Mouse (Mus musculus) thymus, adult 2 months (tissue): ENCODE data around the gene Blmh. TPM values are rescaled to one million over a fixed set of nuclear protein-coding genes. Genes with fewer than 3 reads are reported as not detected.

Experiments
- DNase-seq: peaks from one replicate; pipeline ENCODE4 v3.0.0; 2021
- H3K27ac ChIP-seq: fragments of 200-500 bp; 2 replicates; pipeline ENCODE4 v1.5.1; 2012; ENCODE audit warnings: low read length, control low read depth; ENCODE audit not compliant: control insufficient read depth, insufficient read depth
- H3K27me3 ChIP-seq: fragments of 200-500 bp; 2 replicates; pipeline ENCODE4 v1.6.1; 2012; ENCODE audit warnings: mild to moderate bottlenecking, low read length, moderate library complexity, mixed read lengths; ENCODE audit not compliant: control insufficient read depth, insufficient read depth
- H3K36me3 ChIP-seq: fragments of 200-500 bp; 2 replicates; pipeline ENCODE4 v1.6.1; 2012; ENCODE audit warnings: mild to moderate bottlenecking, low read length, moderate library complexity; ENCODE audit not compliant: control insufficient read depth, insufficient read depth
- H3K4me1 ChIP-seq: fragments of 200-500 bp; replicated peaks from 2 replicates; pipeline ENCODE4 v1.6.1; 2012; ENCODE audit warnings: low read length; ENCODE audit not compliant: control insufficient read depth, insufficient read depth
- H3K4me3 ChIP-seq: fragments of 200-500 bp; 2 replicates; pipeline ENCODE4 v1.5.1; 2012; ENCODE audit warnings: mild to moderate bottlenecking, low read length, control low read depth, moderate library complexity; ENCODE audit not compliant: control insufficient read depth, insufficient read depth
- CTCF ChIP-seq: fragments of 200-500 bp; IDR thresholded peaks from 2 replicates; pipeline ENCODE4 v1.5.1; 2012; ENCODE audit warnings: mild to moderate bottlenecking, control low read depth, low read length, moderate library complexity, borderline replicate concordance; ENCODE audit not compliant: control insufficient read depth, poor library complexity, insufficient read depth; ENCODE audit errors: extremely low read depth
- POLR2A ChIP-seq: fragments of 200-500 bp; IDR thresholded peaks from 2 replicates; pipeline ENCODE4 v1.6.1; 2012; ENCODE audit warnings: mild to moderate bottlenecking, low read length, control low read depth, moderate library complexity; ENCODE audit not compliant: control insufficient read depth, poor library complexity, insufficient read depth; ENCODE audit errors: extremely low read depth
- WGBS: fragments of 180-500 bp; shearing (Covaris S2); methylation state at CpG from one replicate; pipeline ENCODE4 v1.1.7; 2018; 5-methylcytosine and 5-hydroxymethylcytosine counted together
- polyA plus RNA-seq: library from polyadenylated mRNA; depleted of rRNA; stranded (reverse); fragments of >200 nt; gene quantifications from 2 replicates; pipeline ENCODE4 v1.2.3, GENCODE M21; 2012

Blmh gene
- polyA plus RNA-seq, 1 experiment: 22.1 TPM

DNA sequence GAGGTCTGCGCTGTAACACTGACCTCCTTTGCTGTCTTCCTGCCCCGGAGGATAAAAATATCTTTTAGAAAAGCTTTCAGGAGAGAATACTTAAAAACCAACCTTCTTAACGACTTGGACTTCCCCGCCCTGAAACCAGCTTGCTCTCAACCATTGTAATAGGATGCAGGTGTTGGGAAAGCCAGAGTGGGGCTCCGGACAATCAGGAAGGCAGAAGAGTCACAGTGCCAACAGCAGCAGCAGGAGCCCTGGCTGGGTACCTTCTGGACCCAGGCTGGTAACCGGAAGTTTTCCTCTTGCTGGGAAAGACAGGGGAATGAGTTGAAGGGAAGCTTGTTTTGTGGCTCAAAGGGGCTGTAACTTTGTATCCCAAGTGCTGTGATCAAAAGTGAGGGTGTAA is 82.0 kb downstream of the Blmh start:
- no peaks in the 10 kb centered on the region for H3K4me1 ChIP-seq
- no peak for DNase-seq
- no peak overlapping the region for H3K27ac ChIP-seq
- H3K4me3 ChIP-seq: no peak overlapping the region
- H3K27me3 ChIP-seq: no peaks in the 10 kb centered on the region
- no peak for TF ChIP-seq POLR2A
- no peak for TF ChIP-seq CTCF
- 50% methylated on average over 6 of the region's 6 CpGs for WGBS
- H3K36me3 ChIP-seq: no peaks in the 10 kb centered on the region

DNA sequence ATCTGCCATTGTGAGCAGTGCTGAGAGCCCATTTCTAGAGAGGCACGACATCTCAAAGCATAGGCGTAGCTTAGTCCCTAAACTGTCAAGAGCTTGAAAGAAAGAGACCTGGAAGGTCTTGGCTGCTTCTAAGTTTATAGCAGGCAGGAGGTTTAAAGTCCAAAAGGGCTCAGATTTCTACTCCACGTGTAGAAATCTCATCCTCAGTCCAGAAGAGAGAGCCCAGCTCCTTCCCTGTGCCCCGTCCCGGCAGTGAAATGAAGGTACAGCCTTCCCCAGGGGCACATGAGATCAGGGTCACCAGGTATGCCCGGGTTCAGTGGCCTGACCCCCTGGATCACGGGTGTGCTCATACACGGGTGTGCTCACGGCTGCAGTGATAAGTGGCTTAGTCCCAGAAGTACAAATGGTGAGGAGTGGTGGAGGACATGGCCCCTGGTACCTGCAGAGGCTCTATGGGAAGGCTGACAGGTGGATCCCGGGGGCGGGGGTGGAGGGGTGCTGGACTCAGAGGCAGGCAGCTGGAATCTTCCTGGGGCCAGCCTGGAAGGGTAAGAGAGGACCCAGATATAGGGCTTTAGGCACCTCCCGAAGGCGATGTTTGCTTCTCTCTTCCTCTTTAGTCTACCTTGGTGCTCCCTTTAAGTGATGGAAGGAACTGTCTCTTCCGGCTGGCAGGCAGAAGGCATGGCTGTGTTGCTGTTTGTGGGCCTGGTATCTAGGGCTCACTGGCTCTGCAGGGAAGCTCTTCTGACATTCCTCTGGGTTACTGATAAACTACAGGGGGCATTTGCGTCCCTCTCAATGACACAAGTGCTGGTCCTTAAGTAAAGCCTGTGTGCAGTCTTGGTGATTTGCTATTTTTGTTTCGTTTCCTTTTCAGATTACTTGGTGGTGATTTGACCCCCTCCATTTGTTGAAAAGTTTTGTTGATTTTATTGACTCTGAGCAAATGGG is 84.7 kb downstream of the Blmh start:
- Histone ChIP-seq H3K27me3 (no peaks in the 10 kb centered on the region), H3K27ac (no peak overlapping the region), H3K4me3 (no peak overlapping the region), H3K36me3 (no peaks in the 10 kb centered on the region), H3K4me1 (no peaks in the 10 kb centered on the region)
- no peak for DNase-seq
- TF ChIP-seq POLR2A: no peak
- no peak for TF ChIP-seq CTCF
- 83% methylated on average over 16 of the region's 16 CpGs for WGBS

DNA sequence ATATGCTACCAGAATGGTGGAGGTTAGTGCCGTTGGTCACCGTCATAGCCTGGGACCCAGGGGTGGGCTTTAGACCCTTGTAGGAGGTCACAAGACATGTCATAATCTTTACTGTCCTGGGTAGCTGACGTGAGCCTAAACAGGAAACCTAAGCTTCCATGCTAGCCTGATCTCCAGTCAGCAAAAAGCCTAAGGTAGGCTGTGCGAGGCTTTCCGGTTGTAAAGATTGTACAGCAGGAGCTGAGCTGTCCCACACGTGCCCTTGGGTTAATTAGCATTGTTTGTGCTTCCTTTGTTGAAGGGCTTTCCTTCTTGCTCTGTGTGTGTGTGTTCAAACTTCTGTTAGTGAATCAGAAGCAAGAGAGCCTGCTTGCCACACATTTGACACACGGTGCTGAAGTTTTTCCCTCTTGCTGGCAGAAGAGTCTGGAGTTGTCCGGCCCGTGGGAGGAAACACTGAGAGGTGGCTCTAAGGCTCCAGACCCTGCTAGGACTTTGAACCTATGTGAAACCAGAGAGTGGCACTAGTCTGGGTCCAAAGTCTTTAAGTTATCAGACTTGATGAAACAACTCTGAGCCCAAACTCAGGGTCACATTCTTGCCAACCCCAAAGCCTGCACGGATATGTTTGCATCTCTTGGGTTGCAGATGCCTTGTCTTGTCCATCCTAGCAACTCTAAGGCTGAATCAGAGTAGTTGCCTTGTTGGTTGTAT is 86.3 kb downstream of the Blmh start:
- H3K4me3 ChIP-seq: no peak overlapping the region
- DNase-seq: no peak
- no peaks in the 10 kb centered on the region for H3K27me3 ChIP-seq
- no peak overlapping the region for H3K27ac ChIP-seq
- no peaks in the 10 kb centered on the region for H3K4me1 ChIP-seq
- no peaks in the 10 kb centered on the region for H3K36me3 ChIP-seq
- no peak for TF ChIP-seq POLR2A
- no peak for TF ChIP-seq CTCF
- 78% methylated on average over 10 of the region's 10 CpGs for WGBS

DNA sequence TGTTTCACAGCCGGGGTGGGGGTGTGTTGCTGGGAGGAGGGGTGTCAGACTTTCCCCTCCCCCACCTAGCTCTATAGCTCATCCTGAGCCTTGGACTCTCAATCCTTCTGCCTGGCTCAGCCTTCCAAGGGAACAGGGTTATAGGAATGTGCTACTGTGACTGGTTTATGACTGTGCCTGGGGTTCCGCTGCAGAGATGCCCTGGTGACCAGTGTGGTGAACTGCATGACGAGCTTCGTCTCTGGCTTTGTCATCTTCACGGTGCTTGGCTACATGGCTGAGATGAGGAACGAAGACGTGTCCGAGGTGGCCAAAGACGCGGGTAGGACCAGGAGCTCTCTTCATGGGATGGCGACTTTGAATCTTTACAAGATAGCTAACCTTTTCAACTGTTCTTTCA is 93.4 kb downstream of the Blmh start:
- Histone ChIP-seq H3K4me1 (no peaks in the 10 kb centered on the region), H3K4me3 (no peak overlapping the region), H3K27me3 (no peaks in the 10 kb centered on the region), H3K36me3 (no peaks in the 10 kb centered on the region), H3K27ac (no peak overlapping the region)
- TF ChIP-seq POLR2A: no peak
- no peak for TF ChIP-seq CTCF
- no peak for DNase-seq
- WGBS: 91% methylated on average over 11 of the region's 11 CpGs

DNA sequence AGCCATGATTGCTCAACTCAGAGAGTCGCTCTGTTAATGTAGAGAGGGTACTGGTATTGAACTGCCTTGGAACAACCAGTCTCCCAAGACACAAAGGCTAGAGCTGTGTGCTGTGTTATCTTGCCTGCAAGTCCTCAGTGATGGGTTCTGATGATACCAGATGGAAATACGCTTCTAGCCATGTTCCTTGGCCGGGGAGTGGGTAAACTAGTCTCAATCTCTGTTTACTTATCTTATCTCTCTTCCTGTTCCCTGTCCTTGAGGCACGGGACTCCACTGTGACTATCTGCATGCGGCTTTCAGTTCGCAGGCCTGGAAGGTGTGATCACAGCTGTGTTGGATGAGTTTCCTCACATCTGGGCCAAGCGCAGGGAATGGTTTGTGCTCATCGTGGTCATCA is 94.9 kb downstream of the Blmh start:
- no peaks in the 10 kb centered on the region for H3K36me3 ChIP-seq
- no peaks in the 10 kb centered on the region for H3K27me3 ChIP-seq
- H3K4me1 ChIP-seq: no peaks in the 10 kb centered on the region
- TF ChIP-seq POLR2A (no peak), CTCF (no peak)
- no peak overlapping the region for H3K27ac ChIP-seq
- 68% methylated on average over 8 of the region's 8 CpGs for WGBS
- no peak for DNase-seq
- no peak overlapping the region for H3K4me3 ChIP-seq

DNA sequence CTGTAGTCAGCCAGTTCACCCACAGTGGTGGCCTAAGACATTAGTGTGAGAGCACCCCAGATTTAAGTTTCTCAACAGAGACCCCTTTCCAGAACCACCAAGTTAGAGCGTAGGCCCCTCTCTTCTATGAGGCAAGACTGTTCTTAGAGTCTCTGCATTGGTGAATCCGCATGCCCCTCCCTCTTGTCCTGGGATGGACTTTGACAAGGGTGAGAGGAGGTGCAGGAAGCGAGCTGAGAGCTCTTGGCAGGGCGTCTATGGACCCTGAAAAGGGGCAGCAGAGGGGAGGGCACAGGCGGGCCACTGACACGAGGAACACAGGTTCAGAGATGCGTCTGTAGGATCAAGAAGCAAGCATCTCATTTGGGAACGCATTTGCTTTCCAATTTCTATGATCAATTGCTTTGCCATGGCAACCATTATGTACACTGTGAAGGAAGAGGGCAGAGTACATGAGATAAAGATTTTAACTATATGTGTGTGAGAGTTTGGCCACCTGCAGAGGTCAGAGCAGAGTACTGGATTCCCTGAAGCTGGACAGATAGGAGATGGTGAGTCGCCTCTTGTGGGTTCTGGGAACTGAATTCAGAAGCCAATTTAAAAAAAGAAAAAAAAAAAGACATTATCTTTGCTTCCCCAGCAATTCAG is 97.3 kb downstream of the Blmh start:
- Histone ChIP-seq H3K36me3 (no peaks in the 10 kb centered on the region), H3K27me3 (no peaks in the 10 kb centered on the region), H3K4me3 (no peak overlapping the region), H3K27ac (no peak overlapping the region), H3K4me1 (no peaks in the 10 kb centered on the region)
- no peak for DNase-seq
- 90% methylated on average over 9 of the region's 9 CpGs for WGBS
- TF ChIP-seq POLR2A (no peak), CTCF (no peak)
